Comparison of ENCODE assay signal across 19 mouse cellular contexts in genomic region chr1:131085272-131085671, GRCm38 (mm10). TPM values are rescaled to one million over a fixed set of nuclear protein-coding genes. Genes with fewer than 3 reads are reported as not detected.
DNase-seq lines count a peak whose midpoint lies in the region; ATAC-seq lines count a peak whose summit lies in the region.
"Had no signal": no experiment of that assay in that cellular context is flagged by ENCODE, and none has a peak within 500 bp of the region (broad histone marks: within the 10 kb centered on the region; RNA-seq: fewer than 3 reads in every experiment).

No protein-coding gene starts in this region.

- no peak overlapping the region for H3K9ac ChIP-seq in forebrain, embryonic 11.5 days (ENCODE audit: low read length)
- no peak overlapping the region for H3K9ac ChIP-seq in hindbrain, embryonic 15.5 days
- no peak overlapping the region for H3K9ac ChIP-seq in midbrain, embryonic 11.5 days (ENCODE audit: low read length)
- no peak overlapping the region for H3K9ac ChIP-seq in liver, embryonic 15.5 days

- H3K36me3 ChIP-seq in forebrain, embryonic 10.5 days (replicated peaks), result no peaks in the 10 kb centered on the region
- H3K36me3 ChIP-seq in forebrain, embryonic 11.5 days (ENCODE audit: control insufficient read depth, insufficient read depth, low read length), result no peaks in the 10 kb centered on the region
- H3K36me3 ChIP-seq in hindbrain, embryonic 15.5 days, result no peaks in the 10 kb centered on the region
- no peaks in the 10 kb centered on the region for H3K36me3 ChIP-seq in hindbrain, embryonic 10.5 days
- H3K36me3 ChIP-seq in midbrain, embryonic 10.5 days, result no peaks in the 10 kb centered on the region
- no peaks in the 10 kb centered on the region for H3K36me3 ChIP-seq in midbrain, embryonic 11.5 days (ENCODE audit: control insufficient read depth, insufficient read depth, low read length)
- H3K36me3 ChIP-seq in liver, embryonic 15.5 days (replicated peaks), result no peaks in the 10 kb centered on the region
- H3K36me3 ChIP-seq: embryonic facial prominence, embryonic 10.5 days had no signal

- no peak for ATAC-seq in forebrain, embryonic 11.5 days (replicated peaks; ENCODE audit: low FRiP score)
- ATAC-seq in hindbrain, embryonic 15.5 days (ENCODE audit: low FRiP score, low read depth), result no peak
- no peak for ATAC-seq in midbrain, embryonic 11.5 days (ENCODE audit: low FRiP score)
- ATAC-seq in liver, embryonic 15.5 days (ENCODE audit: insufficient read depth), result no peak
- ATAC-seq: CD4-positive, CD25-positive, alpha-beta regulatory T cell, adult 4 months had no signal

- DNase-seq in forebrain, embryonic 10.5 days (ENCODE audit: extremely low spot score, low spot score), result no peak
- no peak for DNase-seq in forebrain, embryonic 11.5 days (ENCODE audit: low spot score)
- DNase-seq in hindbrain, embryonic 10.5 days (ENCODE audit: low spot score), result no peak
- DNase-seq in midbrain, embryonic 10.5 days (ENCODE audit: low spot score), result no peak
- DNase-seq in midbrain, embryonic 11.5 days (ENCODE audit: low spot score, missing footprints), result no peak
- DNase-seq in cerebellum, postnatal 10 days, result no peak
- DNase-seq: cerebellum, adult 11 months; cerebellum, postnatal 25 days; kidney, adult 9 months; kidney, postnatal 36 days; right cerebral cortex, adult 18-20 months; thymus, postnatal 4 days had no signal

- H3K4me2 ChIP-seq in forebrain, embryonic 11.5 days (ENCODE audit: low read depth, low read length, severe bottlenecking), result no peak overlapping the region
- H3K4me2 ChIP-seq in hindbrain, embryonic 15.5 days, result no peak overlapping the region
- H3K4me2 ChIP-seq in midbrain, embryonic 11.5 days, result no peak overlapping the region
- no peak overlapping the region for H3K4me2 ChIP-seq in liver, embryonic 15.5 days

- WGBS in forebrain, embryonic 10.5 days, result 74% methylated on average over 3 of the region's 3 CpGs
- WGBS in forebrain, embryonic 11.5 days, result 66% methylated on average over 3 of the region's 3 CpGs
- WGBS in hindbrain, embryonic 15.5 days, result 66% methylated on average over 3 of the region's 3 CpGs
- WGBS in hindbrain, embryonic 10.5 days, result 62% methylated on average over 3 of the region's 3 CpGs
- 66% methylated on average over 3 of the region's 3 CpGs for WGBS in midbrain, embryonic 10.5 days
- WGBS in midbrain, embryonic 11.5 days, result 78% methylated on average over 3 of the region's 3 CpGs
- 56% methylated on average over 3 of the region's 3 CpGs for WGBS in liver, embryonic 15.5 days (ENCODE audit: insufficient replicate concordance)

- H3K4me1 ChIP-seq in forebrain, embryonic 10.5 days, result peaks cover 97% of the 10 kb centered on the region
- peaks cover 30% of the 10 kb centered on the region for H3K4me1 ChIP-seq in forebrain, embryonic 11.5 days (replicated peaks; ENCODE audit: control insufficient read depth, insufficient read depth, low read length)
- peaks cover 65% of the 10 kb centered on the region for H3K4me1 ChIP-seq in hindbrain, embryonic 15.5 days (replicated peaks)
- peaks cover 87% of the 10 kb centered on the region for H3K4me1 ChIP-seq in hindbrain, embryonic 10.5 days (replicated peaks)
- H3K4me1 ChIP-seq in midbrain, embryonic 10.5 days, result peaks cover 99% of the 10 kb centered on the region
- H3K4me1 ChIP-seq in midbrain, embryonic 11.5 days (ENCODE audit: control insufficient read depth, insufficient read depth, low read length), result peaks cover 67% of the 10 kb centered on the region
- peaks cover 90% of the 10 kb centered on the region for H3K4me1 ChIP-seq in liver, embryonic 15.5 days (replicated peaks)

- H3K27ac ChIP-seq in forebrain, embryonic 10.5 days, result 0 out of 2 replicates have a peak overlapping the region, but pooled peaks have one; percentile 1
- H3K27ac ChIP-seq in forebrain, embryonic 11.5 days (ENCODE audit: low read depth, low read length), result no peak overlapping the region
- 0 out of 2 replicates have a peak overlapping the region, but pooled peaks have one; percentile 68 for H3K27ac ChIP-seq in hindbrain, embryonic 15.5 days (replicated peaks)
- no peak overlapping the region for H3K27ac ChIP-seq in hindbrain, embryonic 10.5 days
- 0 out of 2 replicates have a peak overlapping the region, but pooled peaks have one; percentile 13 for H3K27ac ChIP-seq in midbrain, embryonic 10.5 days (replicated peaks)
- no peak overlapping the region for H3K27ac ChIP-seq in midbrain, embryonic 11.5 days (ENCODE audit: low read depth, low read length)
- peak overlapping the region; percentile 24; the same call in 1 of the 2 replicates for H3K27ac ChIP-seq in liver, embryonic 15.5 days (replicated peaks)
- H3K27ac ChIP-seq: embryonic facial prominence, embryonic 10.5 days had no signal

- H3K4me3 ChIP-seq in forebrain, embryonic 10.5 days, result no peak overlapping the region
- no peak overlapping the region for H3K4me3 ChIP-seq in forebrain, embryonic 11.5 days (ENCODE audit: low read depth, low read length)
- H3K4me3 ChIP-seq in hindbrain, embryonic 15.5 days, result no peak overlapping the region
- no peak overlapping the region for H3K4me3 ChIP-seq in hindbrain, embryonic 10.5 days
- H3K4me3 ChIP-seq in midbrain, embryonic 10.5 days, result no peak overlapping the region
- H3K4me3 ChIP-seq in midbrain, embryonic 11.5 days (ENCODE audit: low read depth, low read length), result no peak overlapping the region
- no peak overlapping the region for H3K4me3 ChIP-seq in liver, embryonic 15.5 days (replicated peaks)
- H3K4me3 ChIP-seq: embryonic facial prominence, embryonic 10.5 days; erythroblast, embryonic 14.5 days; myocyte had no signal

- no peaks in the 10 kb centered on the region for H3K9me3 ChIP-seq in forebrain, embryonic 10.5 days
- H3K9me3 ChIP-seq in forebrain, embryonic 11.5 days (ENCODE audit: control insufficient read depth, low read length), result no peaks in the 10 kb centered on the region
- H3K9me3 ChIP-seq in hindbrain, embryonic 15.5 days, result no peaks in the 10 kb centered on the region
- H3K9me3 ChIP-seq in hindbrain, embryonic 10.5 days, result no peaks in the 10 kb centered on the region
- H3K9me3 ChIP-seq in midbrain, embryonic 10.5 days (replicated peaks), result no peaks in the 10 kb centered on the region
- no peaks in the 10 kb centered on the region for H3K9me3 ChIP-seq in midbrain, embryonic 11.5 days (ENCODE audit: control insufficient read depth, low read length)
- H3K9me3 ChIP-seq in liver, embryonic 15.5 days (replicated peaks), result no peaks in the 10 kb centered on the region
- H3K9me3 ChIP-seq: embryonic facial prominence, embryonic 10.5 days; megakaryocyte, embryonic 14.5 days had no signal

- H3K27me3 ChIP-seq in forebrain, embryonic 10.5 days (ENCODE audit: poor library complexity, severe bottlenecking), result no peaks in the 10 kb centered on the region
- no peaks in the 10 kb centered on the region for H3K27me3 ChIP-seq in forebrain, embryonic 11.5 days (ENCODE audit: control insufficient read depth, insufficient read depth, low read length)
- no peaks in the 10 kb centered on the region for H3K27me3 ChIP-seq in hindbrain, embryonic 15.5 days
- no peaks in the 10 kb centered on the region for H3K27me3 ChIP-seq in hindbrain, embryonic 10.5 days (ENCODE audit: insufficient read depth, poor library complexity, severe bottlenecking)
- H3K27me3 ChIP-seq in midbrain, embryonic 10.5 days (ENCODE audit: low read depth, poor library complexity, severe bottlenecking), result no peaks in the 10 kb centered on the region
- H3K27me3 ChIP-seq in midbrain, embryonic 11.5 days (ENCODE audit: control insufficient read depth, insufficient read depth, low read length), result no peaks in the 10 kb centered on the region
- H3K27me3 ChIP-seq in liver, embryonic 15.5 days, result no peaks in the 10 kb centered on the region
- H3K27me3 ChIP-seq: megakaryocyte, embryonic 14.5 days had no signal

RNA-seq across cellular contexts. Expression of gene Mapkapk2, which starts 12.4 kb away (rescaled TPM):
- 41.1 and 41.3 TPM in 2 replicates for polyA plus RNA-seq in forebrain, embryonic 10.5 days (2016; fragmentation: Nextera tagmentation; extraction: Ambion mirVana)
- polyA plus RNA-seq in forebrain, embryonic 11.5 days (2014; fragmentation: Nextera tagmentation; extraction: Ambion mirVana), result 52.3 and 57.8 TPM in 2 replicates
- polyA plus RNA-seq in hindbrain, embryonic 15.5 days (2015; fragmentation: Nextera tagmentation; extraction: Ambion mirVana), result 20.0 and 22.1 TPM in 2 replicates
- polyA plus RNA-seq in hindbrain, embryonic 10.5 days (2016; fragmentation: Nextera tagmentation; extraction: Ambion mirVana), result 47.0 and 51.1 TPM in 2 replicates
- 50.9 and 55.7 TPM in 2 replicates for polyA plus RNA-seq in midbrain, embryonic 10.5 days (2016; fragmentation: Nextera tagmentation; extraction: Ambion mirVana)
- polyA plus RNA-seq in midbrain, embryonic 11.5 days (2014; fragmentation: Nextera tagmentation; extraction: Ambion mirVana), result 49.8 and 56.0 TPM in 2 replicates
- 13.0 and 15.7 TPM in 2 replicates for polyA plus RNA-seq in liver, embryonic 15.5 days (2015; fragmentation: Nextera tagmentation; extraction: Ambion mirVana)

RNA-seq across cellular contexts. Expression of gene Dyrk3, which starts 52.9 kb away (rescaled TPM):
- 13.3 and 15.5 TPM in 2 replicates for polyA plus RNA-seq in forebrain, embryonic 10.5 days (2016; fragmentation: Nextera tagmentation; extraction: Ambion mirVana)
- 17.1 and 20.8 TPM in 2 replicates for polyA plus RNA-seq in forebrain, embryonic 11.5 days (2014; fragmentation: Nextera tagmentation; extraction: Ambion mirVana)
- 13.8 and 15.9 TPM in 2 replicates for polyA plus RNA-seq in hindbrain, embryonic 15.5 days (2015; fragmentation: Nextera tagmentation; extraction: Ambion mirVana)
- polyA plus RNA-seq in hindbrain, embryonic 10.5 days (2016; fragmentation: Nextera tagmentation; extraction: Ambion mirVana), result 11.2 and 12.1 TPM in 2 replicates
- 15.4 and 18.1 TPM in 2 replicates for polyA plus RNA-seq in midbrain, embryonic 10.5 days (2016; fragmentation: Nextera tagmentation; extraction: Ambion mirVana)
- 17.2 and 23.4 TPM in 2 replicates for polyA plus RNA-seq in midbrain, embryonic 11.5 days (2014; fragmentation: Nextera tagmentation; extraction: Ambion mirVana)
- 16.6 and 18.3 TPM in 2 replicates for polyA plus RNA-seq in liver, embryonic 15.5 days (2015; fragmentation: Nextera tagmentation; extraction: Ambion mirVana)

Comparison
In these comparisons a context has a peak if more than half of its experiments do, and no peak if none do; other contexts are left out.
1. H3K27ac ChIP-seq: peak in forebrain, embryonic 10.5 days (single experiment), hindbrain, embryonic 15.5 days (single experiment), midbrain, embryonic 10.5 days (single experiment) and liver, embryonic 15.5 days (single experiment); none in forebrain, embryonic 11.5 days (single experiment), hindbrain, embryonic 10.5 days (single experiment) and midbrain, embryonic 11.5 days (single experiment).